Mouse (Mus musculus) thymus, postnatal 10 days (tissue): ENCODE results near the gene Ager.
A peak's percentile ranks its signal among the peaks of the same experiment; 100 is the strongest.

Experiments used
- DNase-seq, 2 experiments: peaks; one replicate each; pipeline ENCODE4 v3.0.0; 2021; ENCODE audit warnings: low spot score in 2 of 2

The Ager gene

DNA sequence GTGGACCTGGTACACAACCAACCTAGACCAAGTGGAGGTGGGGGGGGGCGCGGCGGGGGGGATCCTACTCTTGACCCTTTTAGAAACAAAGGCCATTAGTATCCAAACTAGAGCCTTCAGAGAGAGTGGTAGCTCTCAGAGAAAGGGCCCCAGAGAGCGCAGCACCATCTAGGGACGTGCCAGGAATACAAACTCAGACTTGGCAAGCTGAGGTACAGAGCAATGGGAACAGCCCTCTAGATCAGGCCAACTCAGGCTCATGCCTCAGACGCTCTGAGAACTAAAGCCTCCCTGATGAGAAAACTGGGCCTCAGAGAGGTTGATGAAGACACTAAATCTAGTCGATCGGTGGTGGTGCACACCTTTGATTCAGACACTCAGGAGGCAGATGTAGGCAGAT lies 12.5 kb upstream of the Ager start:
- DNase-seq: no peak

DNA sequence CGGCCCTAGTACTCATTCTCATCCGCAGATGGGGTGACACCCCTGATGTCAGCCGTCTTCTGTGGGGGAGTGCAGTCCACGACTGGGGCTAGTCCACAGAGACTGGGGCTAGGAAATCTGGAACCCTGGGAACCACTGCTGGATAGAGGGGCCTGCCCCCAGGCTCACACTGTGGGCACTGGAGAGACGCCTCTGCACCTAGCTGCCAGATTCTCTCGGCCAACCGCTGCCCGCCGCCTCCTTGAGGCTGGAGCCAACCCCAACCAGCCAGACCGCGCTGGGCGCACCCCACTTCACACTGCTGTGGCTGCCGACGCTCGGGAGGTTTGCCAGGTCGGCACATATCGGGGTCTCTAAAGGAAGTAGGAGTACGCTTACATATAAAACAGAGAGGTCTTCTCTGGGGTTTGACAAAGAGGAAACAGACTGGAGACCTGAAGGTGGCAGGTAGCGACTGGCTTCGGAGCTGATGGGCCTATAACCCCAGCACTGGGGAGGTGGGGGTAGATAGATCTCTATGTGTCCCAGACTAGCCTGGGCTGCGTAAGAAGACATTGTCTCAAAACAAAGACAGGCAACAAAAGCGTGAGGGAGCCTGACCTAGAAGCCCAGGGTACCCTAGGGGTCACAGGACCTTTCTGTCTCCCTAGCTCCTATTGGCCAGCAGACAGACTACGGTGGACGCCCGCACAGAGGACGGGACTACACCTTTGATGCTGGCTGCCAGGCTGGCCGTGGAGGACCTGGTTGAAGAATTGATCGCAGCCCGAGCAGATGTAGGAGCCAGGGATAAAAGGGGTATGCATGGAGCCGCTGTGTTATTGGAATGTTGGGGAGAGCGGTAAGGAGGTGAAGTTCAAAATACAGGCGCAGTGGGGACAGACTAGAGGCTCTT lies 11.5 kb upstream of the Ager start:
- no peak for DNase-seq

DNA sequence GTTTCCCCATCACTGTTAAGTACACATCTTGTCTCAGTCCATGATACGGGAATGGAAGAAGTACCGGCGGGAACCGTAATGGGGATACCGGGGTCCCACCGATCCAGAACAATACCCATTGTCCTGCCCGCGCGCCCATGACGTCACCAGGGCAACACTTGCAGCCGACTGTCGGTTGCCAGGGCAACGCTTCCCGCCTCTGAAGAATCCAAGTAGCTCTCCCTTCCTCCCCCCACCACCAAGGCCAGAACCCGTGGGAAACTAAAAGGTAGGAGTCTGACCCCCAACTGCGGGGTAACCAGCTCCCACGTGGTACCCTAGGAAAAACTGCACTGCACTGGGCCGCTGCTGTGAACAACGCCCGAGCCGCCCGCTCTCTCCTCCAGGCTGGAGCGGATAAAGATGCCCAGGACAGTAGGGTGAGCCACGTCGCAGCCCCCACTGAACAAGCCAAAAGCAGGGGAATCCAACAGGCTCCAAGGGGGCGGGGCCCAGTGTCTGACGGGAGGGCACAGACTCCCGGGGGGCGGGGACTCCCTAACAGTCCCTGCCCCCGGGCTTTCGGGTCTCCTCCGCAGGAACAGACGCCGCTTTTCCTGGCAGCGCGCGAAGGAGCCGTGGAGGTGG lies 10.8 kb upstream of the Ager start:
- peak; percentile 87 to 88 for DNase-seq

DNA sequence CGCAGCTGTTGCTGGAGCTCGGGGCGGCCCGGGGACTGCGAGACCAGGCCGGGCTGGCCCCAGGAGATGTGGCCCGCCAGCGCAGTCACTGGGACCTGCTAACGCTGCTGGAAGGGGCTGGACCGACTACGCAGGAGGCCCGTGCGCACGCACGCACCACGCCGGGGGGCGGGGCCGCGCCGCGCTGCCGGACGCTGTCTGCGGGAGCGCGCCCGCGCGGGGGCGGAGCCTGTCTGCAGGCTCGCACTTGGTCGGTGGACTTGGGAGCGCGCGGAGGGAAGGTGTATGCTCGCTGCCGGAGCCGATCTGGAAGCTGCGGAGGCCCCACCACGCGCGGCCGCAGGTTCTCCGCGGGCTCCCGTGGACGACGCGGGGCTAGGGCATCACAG lies 10.2 kb upstream of the Ager start:
- peak; percentile 95 to 97 for DNase-seq

DNA sequence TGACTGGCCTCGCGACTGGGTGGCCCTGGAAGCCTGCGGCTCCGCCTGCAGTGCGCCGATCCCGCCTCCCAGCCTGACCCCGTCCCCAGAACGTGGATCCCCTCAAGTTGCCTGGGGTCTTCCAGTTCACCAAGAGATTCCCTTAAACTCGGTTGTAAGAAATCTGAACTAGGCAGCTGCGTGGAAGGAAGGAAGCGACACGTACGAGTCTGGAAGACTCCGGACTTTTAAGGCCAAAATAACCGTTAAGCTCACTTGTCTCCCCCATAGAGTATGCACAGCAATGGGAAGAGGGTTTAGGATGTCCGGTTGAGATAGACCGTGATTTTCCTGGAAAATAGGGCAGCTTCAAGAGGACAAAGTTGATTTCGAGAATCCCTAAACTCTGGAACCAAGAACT lies 9.8 kb upstream of the Ager start:
- no peak for DNase-seq

DNA sequence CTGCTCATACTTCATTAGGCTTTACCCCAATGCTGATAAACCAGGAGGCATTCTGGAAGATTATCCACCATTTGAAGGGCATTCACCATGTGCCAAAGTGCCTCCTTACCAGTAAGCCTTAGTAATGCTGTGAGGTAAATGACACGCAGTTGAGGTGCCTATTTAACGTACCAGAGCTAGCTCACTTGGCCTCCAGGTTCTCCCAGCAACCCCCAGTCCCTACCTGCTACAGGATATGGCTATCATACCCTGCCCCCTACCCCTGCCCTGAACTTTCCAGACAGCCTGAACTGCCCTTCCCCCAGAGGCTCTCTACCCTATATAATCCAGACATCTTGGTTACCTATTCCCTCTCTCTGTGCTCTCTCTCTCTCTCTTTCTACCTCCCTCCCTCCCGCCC lies 8.9 kb upstream of the Ager start:
- DNase-seq: no peak

DNA sequence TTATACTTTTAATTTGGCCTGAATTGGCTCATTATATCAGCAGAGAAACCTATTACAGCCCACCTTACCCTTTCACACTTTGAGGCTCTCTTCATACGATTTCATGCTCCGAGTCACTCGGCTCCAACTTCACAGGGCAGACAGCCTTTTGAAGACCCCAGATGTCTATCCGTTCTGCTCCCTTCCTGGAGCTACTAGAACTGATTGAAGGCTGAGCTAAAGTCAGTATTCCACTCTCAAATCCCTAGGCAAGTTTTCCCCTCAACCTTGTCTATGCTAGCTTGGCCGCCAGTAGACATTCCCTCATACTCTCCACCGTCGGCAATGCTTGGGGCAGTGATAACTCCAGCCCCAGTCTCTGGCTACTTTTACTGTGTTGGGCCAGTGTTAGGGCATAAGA lies 8.5 kb upstream of the Ager start:
- no peak for DNase-seq

DNA sequence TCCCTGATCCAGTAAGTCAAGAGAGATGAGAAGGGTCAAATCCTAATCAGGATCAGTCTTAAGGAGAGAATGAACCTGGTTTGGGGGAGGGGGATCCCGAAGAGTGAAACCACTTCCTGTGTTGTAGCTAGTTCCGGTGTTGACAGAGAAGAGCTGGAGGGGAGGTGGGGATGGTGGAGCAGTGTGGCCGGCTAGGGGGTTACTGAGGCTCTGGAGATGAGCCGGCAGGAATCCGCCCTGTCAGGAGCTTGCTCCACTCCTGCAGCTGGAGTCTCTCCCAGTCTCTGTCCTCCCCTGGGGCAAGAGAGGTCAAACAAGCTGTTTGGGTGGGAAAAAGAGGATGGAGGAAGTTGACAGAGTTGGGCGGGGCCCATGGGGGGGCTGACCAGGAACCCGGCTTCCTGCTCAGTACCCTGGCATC lies 8.0 kb upstream of the Ager start, which contains the start of gene Gpsm3:
TSS of gene Gpsm3 (plus strand) at position 126 of the 421 bp plus-strand sequence.
- DNase-seq: peak; percentile 71 to 74

DNA sequence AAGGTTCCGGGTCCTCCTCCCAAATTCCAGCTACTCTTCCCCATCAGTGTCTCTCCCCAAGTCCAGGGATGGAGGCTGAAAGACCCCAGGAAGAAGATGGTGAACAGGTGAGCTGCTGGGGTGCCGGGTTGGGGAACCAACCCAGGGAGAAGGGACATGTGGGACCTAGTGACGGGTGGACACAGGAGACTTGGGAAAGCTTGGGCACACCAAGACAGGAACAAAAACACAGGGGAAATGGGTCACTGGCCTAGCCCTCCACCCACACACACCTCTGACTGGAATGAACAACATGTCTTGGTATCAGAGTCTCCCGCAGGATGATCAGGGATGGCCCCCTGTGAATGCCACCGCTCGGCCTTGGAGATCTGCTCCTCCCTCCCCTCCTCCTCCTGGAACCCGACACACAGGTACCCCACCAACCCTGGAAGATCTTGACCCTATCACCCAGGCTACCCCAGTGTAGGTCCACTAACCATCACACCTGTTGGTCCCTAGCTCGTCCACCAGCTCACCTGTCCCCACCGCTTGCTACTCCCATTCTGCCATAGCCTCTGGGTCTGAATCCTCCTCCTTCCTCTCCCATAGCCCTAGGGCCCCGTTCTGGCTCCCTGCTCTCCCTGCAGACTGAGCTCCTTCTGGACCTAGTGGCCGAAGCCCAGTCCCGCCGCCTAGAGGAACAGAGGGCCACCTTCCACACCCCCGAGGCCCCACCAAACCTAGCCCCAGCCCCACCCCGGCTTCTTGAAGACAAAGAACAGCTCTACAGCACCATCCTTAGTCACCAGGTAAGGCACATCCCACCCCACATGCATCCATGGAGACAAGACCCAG lies 7.3 kb upstream of the Ager start:
- DNase-seq: peak; percentile 32 to 38

DNA sequence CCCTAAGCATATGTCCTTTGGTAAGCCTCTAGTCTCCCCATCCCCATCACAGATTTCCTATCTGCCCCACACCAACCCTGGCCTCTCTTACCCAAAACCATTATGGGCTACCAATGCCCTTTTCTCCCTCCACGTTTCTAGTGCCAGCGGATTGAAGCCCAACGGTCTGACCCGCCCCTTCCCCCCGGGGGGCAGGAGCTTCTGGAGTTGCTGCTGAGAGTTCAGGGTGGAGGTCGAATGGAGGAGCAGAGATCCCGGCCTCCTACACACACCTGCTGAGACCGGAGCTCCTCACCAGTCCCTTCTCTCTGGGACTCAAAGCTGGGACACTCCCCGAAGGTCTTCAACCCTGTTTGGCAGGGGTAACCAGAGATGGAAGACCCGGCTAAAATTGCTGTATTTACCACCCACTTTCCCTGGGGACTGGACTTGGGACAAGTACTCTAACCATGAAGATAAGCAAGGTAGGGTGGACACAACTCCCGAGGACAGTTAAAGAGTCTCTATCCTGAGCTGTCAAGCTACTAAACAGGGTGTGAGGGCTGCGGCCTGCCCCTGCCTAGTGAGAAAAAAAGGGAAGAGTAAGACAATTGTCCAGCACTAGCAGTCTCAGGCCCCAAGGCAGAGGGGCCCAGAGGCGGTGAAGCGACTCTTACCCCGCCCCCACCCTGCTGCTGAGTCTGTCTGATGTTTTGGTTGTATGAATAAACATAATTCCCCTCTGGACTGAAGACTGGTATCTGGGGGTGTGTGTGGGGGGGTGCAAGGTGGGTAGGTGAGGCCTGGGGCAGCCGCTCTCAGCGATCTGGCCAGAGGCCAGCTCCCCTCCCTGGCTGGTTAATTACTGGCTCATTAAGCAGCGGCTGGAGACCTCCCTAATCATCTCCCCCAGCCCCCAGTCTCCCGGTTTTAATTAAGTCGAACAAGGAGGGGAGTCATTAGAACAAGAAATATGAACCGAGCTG lies 6.4 kb upstream of the Ager start, which contains the start of gene Pbx2:
TSS of gene Pbx2 (plus strand) at position 238 of the 965 bp plus-strand sequence.
- DNase-seq: peak in 1 of 2 experiments; percentile 42

DNA sequence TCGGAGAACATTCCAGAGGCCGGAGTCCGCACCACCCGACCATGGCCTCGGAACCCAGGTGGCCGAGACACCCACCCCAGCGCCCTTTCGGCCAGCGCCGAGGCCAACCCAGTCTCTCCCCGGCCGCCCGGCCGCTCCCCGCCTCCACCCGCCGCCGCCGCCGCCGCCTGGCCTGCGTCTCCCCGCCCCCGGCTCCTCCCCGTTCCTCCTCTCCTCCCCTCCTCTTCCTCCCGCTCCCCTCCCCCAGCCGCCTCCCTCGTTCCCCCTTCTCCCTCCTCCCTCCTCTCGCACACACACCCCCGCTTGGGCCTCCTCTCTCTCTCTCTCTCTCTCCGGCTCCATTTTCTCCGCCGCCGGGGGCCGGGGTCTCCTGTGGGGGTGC lies 5.7 kb upstream of the Ager start:
- peak; percentile 86 to 95 for DNase-seq

DNA sequence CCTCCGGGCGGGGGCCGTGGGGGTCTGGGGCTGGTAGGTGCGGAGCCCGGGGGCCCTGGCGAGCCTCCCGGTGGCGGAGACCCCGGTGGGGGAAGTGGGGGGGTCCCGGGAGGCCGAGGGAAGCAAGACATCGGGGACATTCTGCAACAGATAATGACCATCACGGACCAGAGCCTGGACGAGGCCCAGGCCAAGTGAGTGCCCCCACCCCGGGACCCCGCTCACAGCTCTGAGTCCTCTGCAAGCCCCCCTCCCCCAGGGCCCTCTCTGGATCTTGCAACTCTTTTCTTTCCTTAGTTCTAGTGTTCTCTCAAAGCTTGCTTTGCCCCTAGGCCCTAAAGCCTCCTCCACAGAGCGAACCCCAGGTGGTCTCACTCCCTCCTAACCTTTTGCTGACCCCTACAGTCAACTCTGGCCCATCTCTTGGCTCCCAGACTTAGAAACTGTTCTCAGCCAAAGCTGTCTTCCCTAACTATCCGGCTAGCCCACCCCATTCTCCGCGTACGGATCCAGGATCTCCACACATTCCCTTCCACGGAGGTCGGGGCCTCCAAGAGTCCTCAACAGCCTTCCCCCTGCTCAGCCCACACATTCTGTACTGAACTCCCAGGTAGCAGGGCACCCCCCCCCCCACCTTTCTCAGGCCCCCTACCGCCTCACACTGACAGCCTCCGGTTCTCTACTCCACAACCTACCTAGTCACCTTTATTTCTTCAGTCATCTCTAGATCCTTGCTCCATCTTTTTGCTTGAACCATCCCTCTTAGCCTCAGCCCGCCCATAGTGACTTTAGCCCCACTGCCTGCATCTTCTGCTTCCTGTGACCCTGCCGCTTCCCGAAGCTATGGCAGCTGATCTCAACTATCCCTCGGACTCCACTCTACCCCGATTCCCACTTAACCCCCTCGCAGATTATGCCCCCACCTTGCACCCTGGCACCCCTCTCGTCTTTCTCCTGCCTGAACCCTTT lies 4.8 kb upstream of the Ager start:
- no peak for DNase-seq

DNA sequence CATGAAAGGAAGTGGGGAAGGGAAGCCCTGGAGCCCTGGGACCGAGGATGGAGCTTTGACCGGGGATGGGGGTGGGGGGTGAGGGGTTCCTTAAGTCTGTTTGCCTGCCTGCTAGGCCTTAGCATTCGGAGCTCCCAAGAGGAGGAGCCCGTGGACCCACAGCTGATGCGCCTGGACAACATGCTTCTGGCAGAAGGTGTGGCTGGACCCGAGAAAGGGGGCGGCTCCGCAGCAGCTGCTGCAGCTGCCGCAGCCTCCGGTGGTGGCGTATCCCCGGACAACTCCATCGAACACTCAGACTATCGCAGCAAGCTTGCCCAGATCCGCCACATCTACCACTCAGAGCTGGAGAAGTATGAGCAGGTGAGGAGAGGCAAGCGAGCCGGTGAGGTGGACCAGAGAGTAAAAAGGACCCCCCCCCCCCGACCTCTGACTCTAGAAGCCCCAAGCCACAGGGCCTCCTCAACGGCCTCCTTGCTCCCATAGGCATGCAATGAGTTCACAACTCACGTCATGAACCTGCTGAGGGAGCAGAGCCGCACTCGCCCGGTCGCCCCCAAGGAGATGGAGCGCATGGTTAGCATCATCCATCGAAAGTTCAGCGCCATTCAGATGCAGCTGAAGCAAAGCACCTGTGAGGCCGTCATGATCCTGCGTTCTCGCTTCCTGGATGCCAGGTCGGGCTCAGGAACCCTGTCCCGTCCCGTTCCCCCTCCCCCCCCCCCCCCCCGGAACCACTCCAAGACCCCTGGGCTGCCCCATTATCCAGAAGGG lies 3.7 kb upstream of the Ager start:
- no peak for DNase-seq

DNA sequence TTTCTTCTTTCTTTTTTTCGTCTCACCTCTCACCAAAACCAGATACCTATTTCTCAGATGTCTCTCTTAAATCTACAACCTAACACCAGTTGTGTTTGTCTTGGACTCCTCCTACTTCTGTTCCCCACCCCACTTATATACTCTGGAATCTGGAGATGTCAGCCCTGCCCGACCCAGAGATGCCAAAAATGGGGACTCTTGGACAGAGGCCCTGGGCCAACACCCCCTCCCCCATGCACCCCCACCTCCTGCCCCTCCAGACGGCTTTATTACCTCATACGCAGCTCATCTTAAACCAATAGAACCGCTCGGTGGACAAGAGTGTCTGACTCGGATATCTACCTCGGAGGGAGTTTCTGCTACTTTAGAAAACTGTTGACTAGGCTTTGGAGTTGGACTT lies 1.6 kb upstream of the Ager start:
- no peak for DNase-seq

DNA sequence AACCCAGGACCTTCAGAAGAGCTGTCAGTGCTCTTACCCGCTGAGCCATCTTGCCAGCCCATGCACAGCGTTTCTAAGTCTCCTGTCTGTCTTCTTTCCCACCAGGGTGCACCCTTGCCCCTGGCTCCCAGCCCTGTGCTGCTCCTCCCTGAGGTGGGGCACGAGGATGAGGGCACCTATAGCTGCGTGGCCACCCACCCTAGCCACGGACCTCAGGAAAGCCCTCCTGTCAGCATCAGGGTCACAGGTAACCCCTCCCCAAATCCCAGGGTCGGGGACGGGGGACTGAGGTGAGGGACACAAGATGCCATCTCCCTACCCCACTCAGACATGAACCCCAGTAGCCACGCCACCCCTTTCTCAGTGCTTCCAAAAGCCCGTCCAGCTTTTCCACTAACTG lies 2.2 kb downstream of the Ager start:
- no peak for DNase-seq

DNA sequence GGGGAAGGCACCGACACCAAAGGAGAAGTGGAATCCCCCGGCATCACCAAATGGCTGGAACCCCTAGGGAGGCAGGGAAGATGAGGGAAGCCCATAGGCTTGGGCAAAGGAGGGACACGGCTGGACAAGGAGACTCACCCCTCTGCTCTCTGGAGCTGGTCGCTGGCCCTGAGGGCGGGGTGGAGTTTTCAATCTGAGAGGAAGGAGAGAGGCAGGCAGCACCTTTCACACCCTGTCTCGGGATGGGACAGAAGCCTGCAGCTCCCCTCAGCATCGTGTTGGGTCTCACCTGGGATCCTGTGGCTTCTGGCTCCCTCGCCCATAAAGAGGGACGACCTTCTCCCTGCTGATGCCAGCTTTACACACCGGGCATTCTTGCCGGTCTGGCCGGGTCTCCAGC lies 4.1 kb downstream of the Ager start:
- no peak for DNase-seq

DNA sequence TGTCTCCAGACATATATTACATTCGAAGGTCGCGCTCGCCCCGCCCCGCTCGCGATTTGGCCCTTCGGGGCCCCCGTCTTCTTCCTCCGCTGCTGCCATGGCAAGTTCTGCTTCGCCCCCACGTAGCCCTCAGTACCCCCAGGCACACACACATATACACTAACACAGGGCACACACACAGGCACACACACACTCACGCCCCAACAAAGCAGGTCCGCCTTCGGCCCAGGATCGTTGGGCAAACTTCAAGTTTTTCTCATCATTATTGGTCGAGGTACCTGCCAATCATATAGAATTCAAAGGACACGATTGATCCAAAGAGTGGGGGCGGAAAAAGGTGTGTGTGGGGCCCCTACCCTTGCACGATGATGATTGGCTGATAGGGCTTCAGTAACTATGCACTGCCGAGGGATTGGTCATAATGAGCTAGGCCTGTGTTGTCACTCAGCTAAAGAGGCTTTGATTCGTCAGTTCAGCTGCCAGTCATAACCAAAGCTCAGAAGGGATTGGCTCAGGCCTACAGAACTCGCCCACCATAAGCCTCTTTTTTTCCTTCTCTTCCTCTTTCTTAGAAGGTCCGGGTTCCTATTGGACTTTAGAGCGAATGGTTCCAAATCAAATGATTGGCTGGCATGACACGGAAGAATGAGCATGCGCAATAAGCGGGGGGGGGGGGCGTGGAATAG lies 5.9 kb downstream of the Ager start, which contains the start of gene Rnf5:
TSS of gene Rnf5 (minus strand) at position 316 of the 686 bp plus-strand sequence.
- peak; percentile 98 to 99 for DNase-seq

DNA sequence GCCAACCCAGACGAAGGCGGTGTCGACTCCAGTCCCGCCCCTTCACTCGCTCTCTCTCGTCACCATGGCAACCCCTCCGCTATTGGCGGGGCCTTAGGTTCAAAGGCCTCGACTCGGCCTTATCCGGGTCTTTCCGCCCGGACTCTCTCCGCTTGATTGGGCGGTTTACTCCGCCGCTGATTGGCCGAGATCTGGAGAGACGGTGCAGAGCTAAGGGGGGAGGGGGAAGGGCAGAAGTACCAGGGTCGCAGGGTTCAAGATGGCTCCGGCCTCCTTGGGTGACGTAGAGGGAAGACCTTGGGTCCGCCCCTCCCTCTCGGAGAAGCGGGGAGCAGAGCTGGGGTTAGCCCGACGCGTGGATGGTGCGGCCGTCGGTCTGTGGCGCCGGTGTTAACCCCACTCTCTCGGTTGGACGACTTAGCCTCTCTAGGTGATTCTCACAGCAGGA lies 6.4 kb downstream of the Ager start, which contains the start of gene Agpat1:
TSS of gene Agpat1 (plus strand) at position 202 of the 448 bp plus-strand sequence.
- peak; percentile 99 to 100 for DNase-seq
